Mouse (Mus musculus) heart, postnatal 0 days (tissue): ENCODE results near the gene Syk.

ENCODE experiments used
- CTCF ChIP-seq: IDR thresholded peaks from 2 replicates; pipeline ENCODE4 v1.5.1; 2016; ENCODE audit warnings: antibody characterized with exemption, control low read depth, low read depth
- EP300 ChIP-seq: IDR thresholded peaks from 2 replicates; pipeline ENCODE4 v1.6.1; 2016; ENCODE audit warnings: antibody characterized with exemption, low read depth

GRCm38 (mm10) chr13:52577326-52577920 is 5.5 kb upstream of the Syk start:
- TF ChIP-seq CTCF, result no peak
- TF ChIP-seq EP300, result no peak
